Mouse (Mus musculus) hindbrain, embryonic 15.5 days (tissue): ENCODE results near the gene Slc16a14. TPM values are rescaled to one million over a fixed set of nuclear protein-coding genes. Genes with fewer than 3 reads are reported as not detected.

Experiments used
- ATAC-seq: fragments of 200-750 bp; cut with Nextera tagmentation; 2 replicates; pipeline ENCODE4 v1.8.0; 2017; ENCODE audit warnings: low read depth, moderate number of reproducible peaks, moderate TSS enrichment; ENCODE audit not compliant: low FRiP score
- H3K27ac ChIP-seq: fragments of 300-500 bp; sonication (generic); replicated peaks from 2 replicates; pipeline ENCODE4 v1.5.1; 2015; ENCODE audit warnings: mild to moderate bottlenecking, inconsistent platforms
- H3K27me3 ChIP-seq: fragments of 300-500 bp; sonication (generic); 2 replicates; pipeline ENCODE4 v1.6.1; 2015; ENCODE audit warnings: control low read depth, inconsistent platforms
- H3K36me3 ChIP-seq: fragments of 300-500 bp; sonication (generic); 2 replicates; pipeline ENCODE4 v1.6.1; 2015; ENCODE audit warnings: control low read depth, inconsistent platforms
- H3K4me1 ChIP-seq: fragments of 300-500 bp; sonication (generic); replicated peaks from 2 replicates; pipeline ENCODE4 v1.6.1; 2015; ENCODE audit warnings: control low read depth, inconsistent platforms
- H3K4me2 ChIP-seq: fragments of 300-500 bp; sonication (generic); 2 replicates; pipeline ENCODE4 v1.6.1; 2015; ENCODE audit warnings: moderate library complexity, mild to moderate bottlenecking, inconsistent platforms
- H3K4me3 ChIP-seq: fragments of 300-500 bp; sonication (generic); 2 replicates; pipeline ENCODE4 v1.5.1; 2015; ENCODE audit warnings: mild to moderate bottlenecking, inconsistent platforms
- H3K9ac ChIP-seq: fragments of 300-500 bp; sonication (generic); 2 replicates; pipeline ENCODE4 v1.6.1; 2015; ENCODE audit warnings: inconsistent platforms
- H3K9me3 ChIP-seq: fragments of 300-500 bp; sonication (generic); 2 replicates; pipeline ENCODE4 v1.6.1; 2016; ENCODE audit warnings: control low read depth, inconsistent platforms
- WGBS: fragments of 180-500 bp; shearing (Covaris S2); methylation state at CpG from one replicate; pipeline ENCODE4 v1.1.7; 2015; 5-methylcytosine and 5-hydroxymethylcytosine counted together
- polyA plus RNA-seq: library from polyadenylated mRNA; unstranded; fragments of >200 nt; fragmentation: Nextera tagmentation; extraction: Ambion mirVana; gene quantifications from 2 replicates; pipeline ENCODE4 v1.2.1, GENCODE M21; 2015

Gene Slc16a14
- polyA plus RNA-seq, 1 experiment from 2014 or later = 13.1 TPM

GRCm38 (mm10) chr1:84860360-84861254 lies 74.3 kb downstream of the Slc16a14 start:
- Histone ChIP-seq H3K27ac (no peak overlapping the region), H3K36me3 (no peaks in the 10 kb centered on the region), H3K4me2 (no peak overlapping the region), H3K4me1 (no peaks in the 10 kb centered on the region), H3K9me3 (no peaks in the 10 kb centered on the region), H3K27me3 (no peaks in the 10 kb centered on the region), H3K9ac (no peak overlapping the region), H3K4me3 (no peak overlapping the region)
- 83% methylated on average over 10 of the region's 10 CpGs for WGBS
- no peak for ATAC-seq

GRCm38 (mm10) chr1:84859597-84859996 lies 75.3 kb downstream of the Slc16a14 start:
- H3K9ac ChIP-seq = no peak overlapping the region
- no peak overlapping the region for H3K4me2 ChIP-seq
- H3K4me1 ChIP-seq = no peaks in the 10 kb centered on the region
- no peak for ATAC-seq
- 91% methylated on average over 6 of the region's 6 CpGs for WGBS
- no peaks in the 10 kb centered on the region for H3K27me3 ChIP-seq
- no peaks in the 10 kb centered on the region for H3K36me3 ChIP-seq
- H3K27ac ChIP-seq = no peak overlapping the region
- no peaks in the 10 kb centered on the region for H3K9me3 ChIP-seq
- no peak overlapping the region for H3K4me3 ChIP-seq

Other genes starting within 250 kb of the Slc16a14 start
- 296 and 343 TPM in 2 replicates for gene Dner, start 238.9 kb downstream of the Slc16a14 start, polyA plus RNA-seq
- 5.8 and 8.4 TPM in 2 replicates for gene Fbxo36, start 95.3 kb downstream of the Slc16a14 start, polyA plus RNA-seq
- gene Trip12, start 94.6 kb downstream of the Slc16a14 start, polyA plus RNA-seq = 46.1 and 49.7 TPM in 2 replicates
- gene Gm10553, start 165.0 kb upstream of the Slc16a14 start, polyA plus RNA-seq = not detected in 2 replicates
- not detected in 2 replicates for gene A530032D15Rik, start 174.7 kb upstream of the Slc16a14 start, polyA plus RNA-seq